Mouse (Mus musculus): ENCODE measurements around the gene Abca1.

GRCm38 (mm10) chr4:53127266-53127665 is 32.4 kb downstream of the Abca1 start:
- no peak for TF ChIP-seq CTCF (conservative IDR thresholded peaks at IDR 0.05; ENCODE audit: low read length)
- no peak for TF ChIP-seq NANOG (IDR thresholded peaks at IDR 0.05; ENCODE audit: borderline replicate concordance, low read length)
- TF ChIP-seq POU5F1 (IDR thresholded peaks at IDR 0.05; ENCODE audit: borderline replicate concordance, low read length) = no peak

Measured in E14TG2a.4 (cell line).